Mouse (Mus musculus) midbrain, postnatal 0 days (tissue): ENCODE measurements around the gene Parp11. TPM values are rescaled to one million over a fixed set of nuclear protein-coding genes. Genes with fewer than 3 reads are reported as not detected.
"Not testable (repeated sequence)": the region's sequence is repeated elsewhere in the genome, so short reads cannot be mapped to it uniquely, and the experiment has no call there.

Source experiments
- ATAC-seq: fragments of 200-750 bp; cut with Nextera tagmentation; 2 replicates; pipeline ENCODE4 v1.8.0; 2017; ENCODE audit warnings: moderate number of reproducible peaks, mild to moderate bottlenecking, moderate TSS enrichment, moderate library complexity; ENCODE audit not compliant: low FRiP score
- DNase-seq: peaks from one replicate; pipeline ENCODE4 v3.0.0-alpha.2; 2015; ENCODE audit warnings: low spot score
- H3K27ac ChIP-seq: fragments of 300-500 bp; sonication (generic); 2 replicates; pipeline ENCODE4 v1.5.1; 2014; ENCODE audit warnings: low read depth, mild to moderate bottlenecking, low read length, mixed read lengths
- H3K27me3 ChIP-seq: fragments of 300-500 bp; sonication (generic); 2 replicates; pipeline ENCODE4 v1.6.1; 2014; ENCODE audit warnings: low read length, control low read depth, mixed read lengths; ENCODE audit not compliant: insufficient read depth
- H3K36me3 ChIP-seq: fragments of 300-500 bp; sonication (generic); 2 replicates; pipeline ENCODE4 v1.6.1; 2014; ENCODE audit warnings: low read length, control low read depth, mixed read lengths; ENCODE audit not compliant: insufficient read depth
- H3K4me1 ChIP-seq: fragments of 300-500 bp; sonication (generic); 2 replicates; pipeline ENCODE4 v1.6.1; 2014; ENCODE audit warnings: mild to moderate bottlenecking, control low read depth, antibody characterized with exemption, low read length, mixed read lengths; ENCODE audit not compliant: insufficient read depth
- H3K4me2 ChIP-seq: fragments of 300-500 bp; sonication (generic); 2 replicates; pipeline ENCODE4 v1.6.1; 2014; ENCODE audit warnings: low read depth, mild to moderate bottlenecking, low read length, mixed read lengths; ENCODE audit not compliant: poor library complexity, severe bottlenecking
- H3K4me3 ChIP-seq: fragments of 300-500 bp; sonication (generic); 2 replicates; pipeline ENCODE4 v1.5.1; 2014; ENCODE audit warnings: low read depth, mild to moderate bottlenecking, low read length, moderate library complexity
- H3K9ac ChIP-seq: fragments of 300-500 bp; sonication (generic); replicated peaks from 2 replicates; pipeline ENCODE4 v1.6.1; 2014; ENCODE audit warnings: mild to moderate bottlenecking, low read length, moderate library complexity, mixed read lengths; ENCODE audit not compliant: poor library complexity, severe bottlenecking
- H3K9me3 ChIP-seq: fragments of 300-500 bp; sonication (generic); 2 replicates; pipeline ENCODE4 v1.6.1; 2016; ENCODE audit warnings: low read length, control low read depth
- CTCF ChIP-seq: IDR thresholded peaks from 2 replicates; pipeline ENCODE4 v1.5.1; 2016; ENCODE audit warnings: antibody characterized with exemption, mild to moderate bottlenecking
- WGBS: fragments of 180-500 bp; shearing (Covaris S2); extraction: QIAGEN DNeasy Blood & Tissue Kit; methylation state at CpG from one replicate; pipeline ENCODE4 v1.1.7; 2014; 5-methylcytosine and 5-hydroxymethylcytosine counted together
- polyA plus RNA-seq: library from polyadenylated mRNA; unstranded; fragments of >200 nt; fragmentation: Nextera tagmentation; extraction: Ambion mirVana; gene quantifications from 2 replicates; pipeline ENCODE4 v1.2.1, GENCODE M21; 2015
- total RNA-seq: library from RNA; depleted of rRNA; stranded (reverse); fragments of >200 nt; gene quantifications from 2 replicates; pipeline ENCODE4 v1.2.3, GENCODE M21; 2014

The Parp11 gene
- total and polyA plus RNA-seq, 2 experiments from 2014 or later: 57.2 to 73.2 TPM

- DNase-seq: no peak
- ATAC-seq: no peak
Observed at GRCm38 (mm10) chr6:127495251-127495650, 48.6 kb downstream of the Parp11 start.

GRCm38 (mm10) chr6:127495876-127496275, 49.2 kb downstream of the Parp11 start:
- no peak overlapping the region for H3K9ac ChIP-seq
- no peak overlapping the region for H3K27ac ChIP-seq
- WGBS: 16% methylated on average over 6 of the region's 6 CpGs
- TF ChIP-seq CTCF: no peak
- H3K4me3 ChIP-seq: no peak overlapping the region
- H3K27me3 ChIP-seq: no peaks in the 10 kb centered on the region
- peaks cover 18% of the 10 kb centered on the region for H3K36me3 ChIP-seq
- no peak for DNase-seq
- H3K4me2 ChIP-seq: no peak overlapping the region
- H3K4me1 ChIP-seq: no peaks in the 10 kb centered on the region
- ATAC-seq: no peak
- no peaks in the 10 kb centered on the region for H3K9me3 ChIP-seq

More at GRCm38 (mm10) chr6:127495251-127495650, 48.6 kb downstream of the Parp11 start:
- Histone ChIP-seq H3K4me3 (no peak overlapping the region), H3K4me1 (no peaks in the 10 kb centered on the region), H3K27me3 (no peaks in the 10 kb centered on the region), H3K4me2 (no peak overlapping the region), H3K27ac (no peak overlapping the region), H3K9ac (no peak overlapping the region), H3K9me3 (no peaks in the 10 kb centered on the region), H3K36me3 (peaks cover 20% of the 10 kb centered on the region)
- WGBS: 89% methylated on average over 2 of the region's 2 CpGs
- no peak for TF ChIP-seq CTCF

- DNase-seq: peak; percentile 55
- no peak for TF ChIP-seq CTCF
- Histone ChIP-seq H3K4me2 (no peak overlapping the region), H3K9ac (no peak overlapping the region), H3K36me3 (peaks cover 7% of the 10 kb centered on the region; the same call in 1 of the 2 replicates), H3K27me3 (no peaks in the 10 kb centered on the region), H3K4me1 (no peaks in the 10 kb centered on the region), H3K9me3 (no peaks in the 10 kb centered on the region), H3K27ac (no peak overlapping the region; the same call in 1 of the 2 replicates), H3K4me3 (no peak overlapping the region)
- 61% methylated on average over 18 of the region's 18 CpGs for WGBS
- peak; percentile 33; the same call in 1 of the 2 replicates for ATAC-seq
Observed at GRCm38 (mm10) chr6:127496841-127497656, 50.4 kb downstream of the Parp11 start.

GRCm38 (mm10) chr6:127500119-127500518, 53.5 kb downstream of the Parp11 start:
- Histone ChIP-seq H3K4me1 (no peaks in the 10 kb centered on the region), H3K9me3 (no peaks in the 10 kb centered on the region), H3K4me3 (no peak overlapping the region), H3K4me2 (no peak overlapping the region), H3K9ac (no peak overlapping the region), H3K27me3 (no peaks in the 10 kb centered on the region), H3K36me3 (no peaks in the 10 kb centered on the region), H3K27ac (no peak overlapping the region)
- DNase-seq: no peak
- no peak for TF ChIP-seq CTCF
- 73% methylated on average over 9 of the region's 9 CpGs for WGBS
- ATAC-seq: no peak

GRCm38 (mm10) chr6:127500806-127501205, 54.2 kb downstream of the Parp11 start:
- no peak for TF ChIP-seq CTCF
- Histone ChIP-seq H3K36me3 (no peaks in the 10 kb centered on the region), H3K4me2 (no peak overlapping the region), H3K27me3 (no peaks in the 10 kb centered on the region), H3K9ac (no peak overlapping the region), H3K9me3 (no peaks in the 10 kb centered on the region), H3K4me1 (no peaks in the 10 kb centered on the region), H3K4me3 (no peak overlapping the region), H3K27ac (no peak overlapping the region)
- DNase-seq (no peak), ATAC-seq (no peak)
- WGBS: 79% methylated on average over 3 of the region's 3 CpGs

- Histone ChIP-seq H3K9ac (no peak overlapping the region), H3K27me3 (no peaks in the 10 kb centered on the region), H3K36me3 (no peaks in the 10 kb centered on the region), H3K27ac (no peak overlapping the region), H3K4me1 (no peaks in the 10 kb centered on the region), H3K4me2 (no peak overlapping the region), H3K9me3 (no peaks in the 10 kb centered on the region), H3K4me3 (no peak overlapping the region)
- TF ChIP-seq CTCF: peak; percentile 89
- 53% methylated on average over 3 of the region's 3 CpGs for WGBS
- no peak for ATAC-seq
- DNase-seq: peak; percentile 68
Observed at GRCm38 (mm10) chr6:127502530-127502929, 55.9 kb downstream of the Parp11 start.

GRCm38 (mm10) chr6:127513776-127514175, 67.1 kb downstream of the Parp11 start:
- ATAC-seq, H3K4me3 ChIP-seq, H3K36me3 ChIP-seq, H3K9me3 ChIP-seq, H3K27me3 ChIP-seq, H3K4me1 ChIP-seq, DNase-seq, H3K9ac ChIP-seq, H3K27ac ChIP-seq, H3K4me2 ChIP-seq: not testable (repeated sequence)
- WGBS: 94% methylated on average over 7 of the region's 12 CpGs
